Mouse (Mus musculus) ES-Bruce4 (cell line): Measurements from ENCODE around the gene Cuta.

Source experiments
- CTCF ChIP-seq: IDR thresholded peaks from one replicate; pipeline ENCODE4 v1.8.1; 2011; ENCODE audit warnings: low read depth, low read length
- EP300 ChIP-seq: IDR thresholded peaks from 2 replicates; pipeline ENCODE4 v1.6.1; 2011; ENCODE audit warnings: low read depth, low read length; ENCODE audit not compliant: insufficient read depth
- POLR2A ChIP-seq: IDR thresholded peaks from one replicate; pipeline ENCODE4 v1.8.1; 2011; ENCODE audit warnings: low read length; ENCODE audit not compliant: insufficient read depth

- TF ChIP-seq CTCF (no peak), EP300 (no peak), POLR2A (no peak)
Observed at GRCm38 (mm10) chr17:26932839-26933398, 6.5 kb downstream of the Cuta start, which contains the start of gene Phf1.
